In the genomic region with DNA sequence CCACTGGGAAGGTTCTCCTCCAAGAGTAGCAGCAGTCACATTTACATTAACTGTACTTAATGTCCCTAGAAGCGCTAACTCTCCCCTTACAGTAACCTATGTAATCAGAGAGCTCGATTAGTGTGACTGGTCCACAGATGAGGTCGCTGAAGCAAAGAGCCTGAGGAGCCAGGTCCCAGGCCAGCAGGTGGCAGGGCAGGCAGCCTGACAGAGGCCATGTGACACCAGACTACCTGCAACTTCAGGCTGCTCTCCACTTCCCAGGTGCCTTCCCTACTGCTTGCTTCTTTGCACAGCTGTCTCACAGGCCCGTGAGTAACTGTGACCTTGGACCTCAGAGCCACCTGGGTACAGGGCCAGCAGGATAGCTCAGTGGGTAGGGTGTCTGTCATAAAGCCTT, we compare ENCODE assay signal across 22 mouse cellular contexts. TPM values are rescaled to one million over a fixed set of nuclear protein-coding genes. Genes with fewer than 3 reads are reported as not detected.
A peak's percentile ranks its signal among the peaks of the same experiment; 100 is the strongest.
DNase-seq lines count a peak whose midpoint lies in the region; ATAC-seq and TF ChIP-seq lines count a peak whose summit lies in the region.
"Had no signal": no experiment of that assay in that cellular context is flagged by ENCODE, and none has a peak within 500 bp of the region (broad histone marks: within the 10 kb centered on the region; RNA-seq: fewer than 3 reads in every experiment).

No protein-coding gene starts in this region.

- no peaks in the 10 kb centered on the region for H3K36me3 ChIP-seq in forebrain, postnatal 0 days (ENCODE audit: insufficient read depth)
- H3K36me3 ChIP-seq in forebrain, embryonic 12.5 days (replicated peaks), result no peaks in the 10 kb centered on the region
- peaks cover 7% of the 10 kb centered on the region; the same call in 1 of the 2 replicates for H3K36me3 ChIP-seq in kidney, embryonic 16.5 days (ENCODE audit: insufficient read depth, low read length)
- H3K36me3 ChIP-seq in lung, postnatal 0 days (ENCODE audit: insufficient read depth, low read length), result no peaks in the 10 kb centered on the region
- H3K36me3 ChIP-seq: hindbrain, embryonic 13.5 days had no signal

- TF ChIP-seq EP300 in lung, postnatal 0 days (IDR thresholded peaks at IDR 0.05), result no peak

- H3K27me3 ChIP-seq in forebrain, postnatal 0 days (ENCODE audit: insufficient read depth, low read length), result no peaks in the 10 kb centered on the region; the same call in 1 of the 2 replicates
- no peaks in the 10 kb centered on the region for H3K27me3 ChIP-seq in forebrain, embryonic 12.5 days
- no peaks in the 10 kb centered on the region for H3K27me3 ChIP-seq in kidney, embryonic 16.5 days (ENCODE audit: insufficient read depth, low read length)
- 0 out of 2 replicates have a peak, but pooled peaks cover 2% of the 10 kb centered on the region for H3K27me3 ChIP-seq in lung, postnatal 0 days (replicated peaks; ENCODE audit: insufficient read depth, low read length)
- H3K27me3 ChIP-seq: CH12.LX; heart, embryonic 15.5 days had no signal

- no peak overlapping the region for H3K4me3 ChIP-seq in forebrain, postnatal 0 days (ENCODE audit: low read depth, low read length)
- H3K4me3 ChIP-seq in forebrain, embryonic 12.5 days (replicated peaks), result no peak overlapping the region
- no peak overlapping the region for H3K4me3 ChIP-seq in kidney, embryonic 16.5 days (ENCODE audit: low read length)
- H3K4me3 ChIP-seq in lung, postnatal 0 days (ENCODE audit: low read depth, low read length), result no peak overlapping the region
- H3K4me3 ChIP-seq: forebrain, embryonic 13.5 days; heart, embryonic 15.5 days; hindbrain, embryonic 13.5 days; limb, embryonic 15.5 days had no signal

- no peak overlapping the region for H3K27ac ChIP-seq in forebrain, postnatal 0 days (ENCODE audit: low read depth, low read length)
- no peak overlapping the region for H3K27ac ChIP-seq in forebrain, embryonic 12.5 days
- no peak overlapping the region for H3K27ac ChIP-seq in kidney, embryonic 16.5 days (ENCODE audit: low read length)
- H3K27ac ChIP-seq in lung, postnatal 0 days (ENCODE audit: low read length), result no peak overlapping the region
- H3K27ac ChIP-seq: forebrain, embryonic 13.5 days; hindbrain, embryonic 13.5 days; limb, embryonic 15.5 days had no signal

- H3K4me2 ChIP-seq in forebrain, postnatal 0 days (ENCODE audit: low read depth), result no peak overlapping the region
- H3K4me2 ChIP-seq in forebrain, embryonic 12.5 days, result no peak overlapping the region
- no peak overlapping the region for H3K4me2 ChIP-seq in kidney, embryonic 16.5 days (replicated peaks; ENCODE audit: low read depth, low read length)
- no peak overlapping the region for H3K4me2 ChIP-seq in lung, postnatal 0 days (replicated peaks; ENCODE audit: low read depth, low read length)
- H3K4me2 ChIP-seq: forebrain, embryonic 13.5 days; heart, embryonic 15.5 days; hindbrain, embryonic 13.5 days; limb, embryonic 15.5 days had no signal

- peaks cover 11% of the 10 kb centered on the region for H3K4me1 ChIP-seq in forebrain, postnatal 0 days (ENCODE audit: insufficient read depth)
- H3K4me1 ChIP-seq in forebrain, embryonic 12.5 days, result peaks cover 36% of the 10 kb centered on the region
- peaks cover 19% of the 10 kb centered on the region for H3K4me1 ChIP-seq in kidney, embryonic 16.5 days (ENCODE audit: insufficient read depth, low read length)
- no peaks in the 10 kb centered on the region for H3K4me1 ChIP-seq in lung, postnatal 0 days (ENCODE audit: insufficient read depth, low read depth, low read length)

- H3K9me3 ChIP-seq in forebrain, postnatal 0 days (ENCODE audit: low read length), result no peaks in the 10 kb centered on the region
- H3K9me3 ChIP-seq in forebrain, embryonic 12.5 days, result no peaks in the 10 kb centered on the region
- no peaks in the 10 kb centered on the region for H3K9me3 ChIP-seq in kidney, embryonic 16.5 days (ENCODE audit: low read length)
- no peaks in the 10 kb centered on the region for H3K9me3 ChIP-seq in lung, postnatal 0 days (ENCODE audit: low read length)
- H3K9me3 ChIP-seq: heart, embryonic 15.5 days; hindbrain, embryonic 13.5 days; limb, embryonic 15.5 days had no signal

- ATAC-seq in forebrain, postnatal 0 days, result no peak
- ATAC-seq in forebrain, embryonic 12.5 days (ENCODE audit: low FRiP score), result no peak
- ATAC-seq in kidney, embryonic 16.5 days (ENCODE audit: low FRiP score, low TSS enrichment), result 0 out of 2 replicates have a peak, but pooled peaks have one; percentile 37
- no peak for ATAC-seq in lung, postnatal 0 days
- ATAC-seq: forebrain, embryonic 13.5 days had no signal

- no peak overlapping the region for H3K9ac ChIP-seq in forebrain, postnatal 0 days
- H3K9ac ChIP-seq in forebrain, embryonic 12.5 days, result no peak overlapping the region
- no peak overlapping the region for H3K9ac ChIP-seq in kidney, embryonic 16.5 days (replicated peaks; ENCODE audit: low read length)
- no peak overlapping the region for H3K9ac ChIP-seq in lung, postnatal 0 days (replicated peaks; ENCODE audit: low read depth)
- H3K9ac ChIP-seq: forebrain, embryonic 13.5 days; heart, embryonic 15.5 days; hindbrain, embryonic 13.5 days; limb, embryonic 15.5 days had no signal

- WGBS in forebrain, postnatal 0 days, result 64% methylated on average over 4 of the region's 4 CpGs
- WGBS in forebrain, embryonic 12.5 days, result 65% methylated on average over 4 of the region's 4 CpGs
- 32% methylated on average over 4 of the region's 4 CpGs for WGBS in kidney, embryonic 16.5 days
- 35% methylated on average over 4 of the region's 4 CpGs for WGBS in lung, postnatal 0 days

- DNase-seq in forebrain, postnatal 0 days, result no peak
- DNase-seq in kidney, adult 11 months, result no peak
- no peak for DNase-seq in lung, postnatal 0 days (ENCODE audit: low spot score)
- no peak for DNase-seq in lung, postnatal 4 days
- no peak for DNase-seq in ovary, postnatal 10 days (ENCODE audit: low spot score)
- no peak for DNase-seq in thymus, postnatal 14 days
- DNase-seq: adrenal gland, postnatal 14 days; cerebellum, adult 18-20 months; cerebellum, postnatal 36 days; kidney, adult 9 months; lung, adult 18-20 months; midbrain, embryonic 14.5 days had no signal

- 0 out of 2 replicates have a peak, but pooled peaks have one; percentile 11 for TF ChIP-seq CTCF in forebrain, postnatal 0 days (IDR thresholded peaks at IDR 0.05; ENCODE audit: low read depth)
- TF ChIP-seq CTCF in lung, postnatal 0 days (IDR thresholded peaks at IDR 0.05), result peak; percentile 29; the same call in 1 of the 2 replicates

RNA-seq across cellular contexts. Expression of a gene that starts 40.8 kb away (rescaled TPM):
- total RNA-seq in forebrain, postnatal 0 days (2014; rRNA removed), result 1.8 and 4.0 TPM in 2 replicates
- 0.67 TPM in 2 replicates for polyA plus RNA-seq in forebrain, postnatal 0 days (2015; fragmentation: Nextera tagmentation; extraction: Ambion mirVana)
- polyA plus RNA-seq in forebrain, embryonic 12.5 days (2016; fragmentation: Nextera tagmentation; extraction: Ambion mirVana), result 0.18 TPM in 1 of 2 replicates, not detected in the other
- polyA plus RNA-seq in kidney, embryonic 16.5 days (2015; fragmentation: Nextera tagmentation; extraction: Ambion mirVana), result 0.12 and 0.15 TPM in 2 replicates
- not detected in 2 replicates for polyA plus RNA-seq in lung, postnatal 0 days (2015; fragmentation: Nextera tagmentation; extraction: Ambion mirVana)
- total RNA-seq: adrenal gland, postnatal 14 days; CH12.LX; granulocyte monocyte progenitor cell, adult 5-6 weeks; megakaryocyte, adult 5-6 weeks had no signal
- polyA plus RNA-seq: heart, embryonic 15.5 days; thymus, postnatal 0 days had no signal

RNA-seq across cellular contexts. Expression of a gene that starts 58.3 kb away (rescaled TPM):
- total RNA-seq in forebrain, postnatal 0 days (2014; rRNA removed), result 41.7 and 57.6 TPM in 2 replicates
- 56.7 and 64.3 TPM in 2 replicates for polyA plus RNA-seq in forebrain, postnatal 0 days (2015; fragmentation: Nextera tagmentation; extraction: Ambion mirVana)
- polyA plus RNA-seq in forebrain, embryonic 12.5 days (2016; fragmentation: Nextera tagmentation; extraction: Ambion mirVana), result 22.5 and 26.7 TPM in 2 replicates
- 27.6 and 31.1 TPM in 2 replicates for polyA plus RNA-seq in kidney, embryonic 16.5 days (2015; fragmentation: Nextera tagmentation; extraction: Ambion mirVana)
- 141 and 151 TPM in 2 replicates for polyA plus RNA-seq in lung, postnatal 0 days (2015; fragmentation: Nextera tagmentation; extraction: Ambion mirVana)
- total RNA-seq: granulocyte monocyte progenitor cell, adult 5-6 weeks had no signal
